Mouse (Mus musculus): ENCODE results near the gene A2ml1.

DNA sequence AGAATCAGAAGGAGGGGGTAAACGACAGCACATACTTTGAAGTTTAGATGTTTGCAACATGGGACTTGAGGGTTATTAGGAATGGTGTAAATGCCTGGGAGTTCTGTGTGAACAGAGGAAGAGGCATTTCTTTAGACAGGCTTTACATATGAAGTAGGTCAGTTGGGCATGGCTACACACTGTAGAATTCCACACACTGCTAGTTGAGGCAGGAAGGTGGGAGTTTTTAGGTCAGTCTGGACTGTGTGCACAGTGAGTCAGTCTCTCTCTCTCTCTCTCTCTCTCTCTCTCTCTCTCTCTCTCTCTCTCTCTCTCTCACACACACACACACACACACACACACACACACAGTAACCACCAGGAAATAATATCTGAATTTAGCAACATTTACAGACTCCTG, 86.1 kb downstream of the A2ml1 start:
- TF ChIP-seq POLR2A (IDR thresholded peaks at IDR 0.05; ENCODE audit: control insufficient read depth, extremely low read depth, insufficient read depth, low read length, poor library complexity) (no peak), CTCF (IDR thresholded peaks at IDR 0.05; ENCODE audit: borderline replicate concordance, control insufficient read depth, extremely low read depth, insufficient read depth, low read length, poor library complexity) (no peak)
